8 mouse cellular contexts compared by ENCODE assay signal in the genomic region with DNA sequence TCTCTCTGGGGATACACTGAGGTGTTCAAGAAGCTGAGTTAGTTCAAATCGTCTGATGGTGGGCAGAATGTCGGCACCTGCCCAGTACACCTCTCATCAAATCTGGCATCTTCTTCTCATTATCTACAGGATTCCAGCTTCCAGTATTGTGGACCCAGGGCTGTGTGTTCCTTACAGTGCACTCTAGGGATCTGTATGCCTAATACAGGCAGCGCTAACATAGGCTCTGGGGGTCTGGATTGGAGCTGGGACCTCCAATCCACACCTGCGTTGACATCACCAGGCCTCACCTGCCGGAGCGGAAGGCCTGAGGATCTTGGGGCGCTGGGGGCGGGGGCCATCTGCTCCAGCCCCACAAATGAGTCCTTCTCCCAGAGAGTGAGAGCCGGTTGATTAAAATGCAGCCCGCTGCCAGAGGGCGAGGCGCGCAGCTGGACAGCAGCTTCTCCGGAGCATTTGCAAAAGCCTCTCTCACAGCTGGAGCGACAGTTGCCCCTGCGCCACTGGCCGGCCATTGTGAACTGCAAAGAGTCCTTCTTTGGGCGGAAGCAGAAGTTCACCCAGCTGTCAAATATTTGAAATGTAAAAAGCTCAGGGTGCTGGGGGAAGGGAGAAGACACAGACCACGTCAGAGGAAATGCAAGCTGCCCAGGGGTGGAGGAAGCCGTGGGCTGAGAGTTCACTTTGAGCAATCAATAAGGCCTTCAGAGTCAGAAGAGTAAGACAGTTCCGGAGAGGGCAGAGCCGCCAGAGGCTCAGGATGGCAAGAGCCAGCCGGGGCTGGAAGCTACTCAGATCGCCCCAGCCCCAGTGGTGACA.
DNase-seq lines count a peak whose midpoint lies in the region; ATAC-seq lines count a peak whose summit lies in the region.

No protein-coding gene starts in this region.

- peaks cover 8% of the 10 kb centered on the region for H3K4me1 ChIP-seq in heart, embryonic 13.5 days
- H3K4me1 ChIP-seq in kidney, embryonic 15.5 days = peaks cover 9% of the 10 kb centered on the region

- H3K4me3 ChIP-seq in heart, embryonic 13.5 days = peak overlapping the region; percentile 27
- H3K4me3 ChIP-seq in kidney, embryonic 15.5 days (replicated peaks) = peak overlapping the region; percentile 25

- peaks cover 13% of the 10 kb centered on the region; the same call in 1 of the 2 replicates for H3K27me3 ChIP-seq in heart, embryonic 13.5 days (replicated peaks)
- H3K27me3 ChIP-seq in kidney, embryonic 15.5 days = no peaks in the 10 kb centered on the region; the same call in 1 of the 2 replicates

- no peaks in the 10 kb centered on the region for H3K9me3 ChIP-seq in heart, embryonic 13.5 days
- no peaks in the 10 kb centered on the region for H3K9me3 ChIP-seq in kidney, embryonic 15.5 days (replicated peaks)

- WGBS in heart, embryonic 13.5 days = 9% methylated on average over 24 of the region's 24 CpGs
- 10% methylated on average over 24 of the region's 24 CpGs for WGBS in kidney, embryonic 15.5 days

- H3K27ac ChIP-seq in heart, embryonic 13.5 days (replicated peaks) = no peak overlapping the region
- no peak overlapping the region for H3K27ac ChIP-seq in kidney, embryonic 15.5 days

- peak overlapping the region; percentile 63 for H3K4me2 ChIP-seq in heart, embryonic 13.5 days
- peak overlapping the region; percentile 57 for H3K4me2 ChIP-seq in kidney, embryonic 15.5 days

- no peaks in the 10 kb centered on the region for H3K36me3 ChIP-seq in heart, embryonic 13.5 days
- no peaks in the 10 kb centered on the region for H3K36me3 ChIP-seq in kidney, embryonic 15.5 days

- DNase-seq in cerebellum, postnatal 10 days = peak; percentile 66 to 77
- no peak for DNase-seq in cerebellum, postnatal 25 days
- DNase-seq in c-Kit-positive CD71-negative TER-119-negative erythroid progenitor cells, embryonic 14.5 days (ENCODE audit: low read depth) = peak; percentile 41
- peak; percentile 64 for DNase-seq in lung, postnatal 10 days
- peak; percentile 11 for DNase-seq in skeletal muscle tissue, adult 2 months (ENCODE audit: low read depth, low spot score)
- DNase-seq in layer of hippocampus, adult 18-20 months (ENCODE audit: low spot score in 2 of 2) = no peak

- H3K9ac ChIP-seq in heart, embryonic 13.5 days = peak overlapping the region; percentile 12
- 0 out of 2 replicates have a peak overlapping the region, but pooled peaks have one; percentile 29 for H3K9ac ChIP-seq in kidney, embryonic 15.5 days

- ATAC-seq in heart, embryonic 13.5 days (ENCODE audit: extremely low read depth, insufficient number of reproducible peaks, low FRiP score, low TSS enrichment) = no peak
- ATAC-seq in kidney, embryonic 15.5 days (replicated peaks; ENCODE audit: low FRiP score) = 0 out of 2 replicates have a peak, but pooled peaks have one; percentile 36

Comparison
In these comparisons a context has a peak if more than half of its experiments do, and no peak if none do; other contexts are left out.
1. DNase-seq: peak in cerebellum, postnatal 10 days (2 of 2), c-Kit-positive CD71-negative TER-119-negative erythroid progenitor cells, embryonic 14.5 days (single experiment), lung, postnatal 10 days (single experiment) and skeletal muscle tissue, adult 2 months (single experiment); none in cerebellum, postnatal 25 days (0 of 2) and layer of hippocampus, adult 18-20 months (0 of 2).